Mouse (Mus musculus) bone marrow, adult 2 months (tissue): ENCODE data around the gene Smyd5. TPM values are rescaled to one million over a fixed set of nuclear protein-coding genes. Genes with fewer than 3 reads are reported as not detected.

Experiments
- H3K27ac ChIP-seq: fragments of 200-500 bp; 2 replicates; pipeline ENCODE4 v1.5.1; 2012; ENCODE audit warnings: low read depth, mild to moderate bottlenecking, control low read depth, inconsistent platforms, low read length; ENCODE audit not compliant: control insufficient read depth, poor library complexity, insufficient read depth
- H3K4me1 ChIP-seq: fragments of 200-500 bp; 2 replicates; pipeline ENCODE4 v1.6.1; 2011; ENCODE audit warnings: low read length; ENCODE audit not compliant: control insufficient read depth, insufficient read depth
- H3K4me3 ChIP-seq: fragments of 200-500 bp; replicated peaks from 2 replicates; pipeline ENCODE3; 2011; ENCODE audit warnings: mild to moderate bottlenecking, low read depth, low read length, control low read depth; ENCODE audit not compliant: control insufficient read depth
- CTCF ChIP-seq: fragments of 200-500 bp; IDR thresholded peaks from 2 replicates; pipeline ENCODE4 v1.5.1; 2011; ENCODE audit warnings: low read length, control low read depth; ENCODE audit not compliant: control insufficient read depth, insufficient read depth
- POLR2A ChIP-seq: fragments of 200-500 bp; IDR thresholded peaks from 2 replicates; pipeline ENCODE4 v1.6.1; 2011; ENCODE audit warnings: low read depth, mild to moderate bottlenecking, control low read depth, low read length, borderline replicate concordance; ENCODE audit not compliant: control insufficient read depth
- WGBS: fragments of 180-500 bp; shearing (Covaris S2); methylation state at CpG from one replicate; pipeline ENCODE4 v1.1.7; 2018; 5-methylcytosine and 5-hydroxymethylcytosine counted together
- polyA plus RNA-seq: library from polyadenylated mRNA; stranded (reverse); fragments of >200 nt; gene quantifications from 2 replicates; pipeline ENCODE4 v1.2.4, GENCODE M21; 2011; ENCODE audit warnings: low replicate concordance; ENCODE audit not compliant: missing spikeins, insufficient read depth, insufficient read length

The Smyd5 gene
- polyA plus RNA-seq, 1 experiment = 7.3 TPM

GRCm38 (mm10) chr6:85475581-85475980, 43.8 kb downstream of the Smyd5 start:
- no peak overlapping the region for H3K27ac ChIP-seq
- TF ChIP-seq CTCF (no peak), POLR2A (no peak)
- no peaks in the 10 kb centered on the region; the same call in 1 of the 2 replicates for H3K4me1 ChIP-seq
- no peak overlapping the region for H3K4me3 ChIP-seq
- WGBS = 80% methylated on average over 3 of the region's 3 CpGs

GRCm38 (mm10) chr6:85477366-85477917, 45.7 kb downstream of the Smyd5 start:
- no peaks in the 10 kb centered on the region; the same call in 1 of the 2 replicates for H3K4me1 ChIP-seq
- WGBS = 39% methylated on average over 10 of the region's 10 CpGs
- no peak overlapping the region for H3K27ac ChIP-seq
- TF ChIP-seq POLR2A = no peak
- TF ChIP-seq CTCF = peak; percentile 63
- no peak overlapping the region for H3K4me3 ChIP-seq

- no peaks in the 10 kb centered on the region; the same call in 1 of the 2 replicates for H3K4me1 ChIP-seq
- no peak overlapping the region for H3K27ac ChIP-seq
- WGBS = 48% methylated on average over 14 of the region's 14 CpGs
Measured at GRCm38 (mm10) chr6:85478416-85478815, 46.6 kb downstream of the Smyd5 start.

GRCm38 (mm10) chr6:85479979-85480378, 48.2 kb downstream of the Smyd5 start:
- TF ChIP-seq POLR2A (no peak), CTCF (no peak)
- no peak overlapping the region for H3K27ac ChIP-seq
- 76% methylated on average over 5 of the region's 5 CpGs for WGBS

More at GRCm38 (mm10) chr6:85478416-85478815, 46.6 kb downstream of the Smyd5 start:
- no peak overlapping the region for H3K4me3 ChIP-seq
- TF ChIP-seq POLR2A (no peak), CTCF (no peak)

GRCm38 (mm10) chr6:85480685-85481084, 48.9 kb downstream of the Smyd5 start:
- TF ChIP-seq POLR2A (no peak), CTCF (no peak)
- no peaks in the 10 kb centered on the region; the same call in 1 of the 2 replicates for H3K4me1 ChIP-seq
- no peak overlapping the region for H3K27ac ChIP-seq
- WGBS = 67% methylated on average over 16 of the region's 16 CpGs
- H3K4me3 ChIP-seq = no peak overlapping the region

More at GRCm38 (mm10) chr6:85479979-85480378, 48.2 kb downstream of the Smyd5 start:
- Histone ChIP-seq H3K4me1 (no peaks in the 10 kb centered on the region; the same call in 1 of the 2 replicates), H3K4me3 (no peak overlapping the region)

- no peaks in the 10 kb centered on the region for H3K4me1 ChIP-seq
- no peak overlapping the region for H3K4me3 ChIP-seq
- 7% methylated on average over 92 of the region's 92 CpGs for WGBS
- TF ChIP-seq POLR2A (no peak), CTCF (no peak)
- H3K27ac ChIP-seq = no peak overlapping the region
Measured at GRCm38 (mm10) chr6:85483843-85484721, 52.3 kb downstream of the Smyd5 start.

- H3K4me1 ChIP-seq = no peaks in the 10 kb centered on the region
- 73% methylated on average over 2 of the region's 2 CpGs for WGBS
- H3K4me3 ChIP-seq = no peak overlapping the region
- H3K27ac ChIP-seq = no peak overlapping the region
- TF ChIP-seq CTCF (no peak), POLR2A (no peak)
Measured at GRCm38 (mm10) chr6:85485738-85486137, 53.9 kb downstream of the Smyd5 start.

- Histone ChIP-seq H3K4me1 (no peaks in the 10 kb centered on the region), H3K27ac (no peak overlapping the region), H3K4me3 (no peak overlapping the region)
- WGBS = 82% methylated on average over 4 of the region's 4 CpGs
- TF ChIP-seq CTCF = no peak
- TF ChIP-seq POLR2A = no peak
Measured at GRCm38 (mm10) chr6:85488510-85488909, 56.7 kb downstream of the Smyd5 start.

- Histone ChIP-seq H3K27ac (no peak overlapping the region), H3K4me1 (no peaks in the 10 kb centered on the region), H3K4me3 (no peak overlapping the region)
- no peak for TF ChIP-seq POLR2A
- TF ChIP-seq CTCF = no peak
- WGBS = 69% methylated on average over 3 of the region's 3 CpGs
Measured at GRCm38 (mm10) chr6:85489717-85490116, 57.9 kb downstream of the Smyd5 start.
